Mouse (Mus musculus): Measurements from ENCODE around the gene Epm2a.

Gene Epm2a

DNA sequence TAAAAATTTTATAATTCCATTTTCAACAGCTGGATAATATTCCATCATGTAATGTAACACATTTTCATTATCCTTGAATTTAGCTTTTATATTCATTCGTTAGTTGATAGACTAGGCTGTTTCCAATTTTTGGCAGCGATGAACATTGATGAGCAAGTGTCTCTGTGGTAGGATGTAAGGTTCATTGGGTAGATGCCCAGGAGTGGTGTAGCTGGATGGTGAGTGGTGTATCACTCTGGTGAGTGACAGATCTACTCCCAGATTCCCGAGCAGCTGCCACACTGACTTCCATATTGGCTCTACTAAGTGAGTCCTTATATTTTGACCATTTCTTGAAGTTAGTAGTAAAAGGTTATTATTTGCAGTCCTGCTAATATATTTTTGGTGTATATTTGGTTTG lies 76.9 kb downstream of the Epm2a start:
- in situ Hi-C loops (cut with MboI; ENCODE audit: low sequenced_read_pairs): no loop called here

DNA sequence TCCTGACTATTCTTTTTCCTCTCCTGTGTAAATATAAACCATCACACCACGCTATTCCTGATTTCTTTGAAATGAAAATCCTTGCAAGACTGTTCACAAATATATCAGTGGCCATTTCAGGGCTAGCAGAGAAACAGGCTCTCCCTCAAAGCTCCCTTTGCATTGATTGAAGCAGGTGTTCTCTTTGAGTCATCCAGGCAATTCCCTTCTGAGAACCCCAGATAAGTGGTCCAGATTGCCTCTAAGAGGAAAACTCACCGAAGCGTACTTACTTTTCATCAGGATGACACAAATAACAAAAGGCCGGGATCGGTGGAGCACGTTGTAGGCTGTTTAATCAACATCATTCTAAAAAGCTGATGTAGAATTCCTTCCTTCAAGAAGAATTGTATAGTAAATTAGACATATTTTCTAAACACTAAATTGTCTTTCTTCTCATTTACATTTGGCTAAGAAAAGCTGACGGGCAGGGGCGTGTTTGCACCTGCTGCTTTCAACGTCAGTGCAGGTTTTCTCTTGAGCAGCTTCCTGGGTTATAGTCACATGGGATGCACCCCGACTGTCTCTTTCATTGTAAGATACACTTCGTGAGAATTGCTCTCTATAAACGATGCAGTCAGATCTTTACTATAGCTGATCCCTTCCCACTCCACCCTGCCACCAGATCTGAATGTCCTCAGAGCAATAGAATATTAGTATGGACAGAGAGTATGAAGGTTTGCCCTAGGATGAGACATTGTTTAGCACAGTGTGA lies 86.0 kb downstream of the Epm2a start:
- in situ Hi-C loops (cut with MboI; ENCODE audit: low sequenced_read_pairs): no loop called here

DNA sequence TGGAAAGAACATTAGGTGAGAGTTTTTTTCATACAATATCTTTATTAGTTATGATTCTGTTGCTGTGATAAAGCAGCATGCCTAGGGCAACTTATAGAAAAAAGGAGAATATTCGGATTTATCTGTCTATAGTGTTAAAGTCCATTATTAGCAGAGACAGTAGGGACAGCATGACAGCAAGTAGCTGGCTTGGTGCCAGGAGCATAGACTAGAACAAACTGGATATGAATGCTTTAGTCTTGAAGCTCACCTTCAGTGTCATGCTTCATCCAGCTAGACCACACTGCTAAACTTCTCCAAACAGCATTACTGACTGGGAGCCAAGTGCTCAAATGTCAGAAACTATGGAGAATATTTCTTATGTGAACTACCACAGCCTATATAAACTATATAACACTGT lies 93.8 kb downstream of the Epm2a start:
- in situ Hi-C loops (cut with MboI; ENCODE audit: low sequenced_read_pairs): no loop called here

DNA sequence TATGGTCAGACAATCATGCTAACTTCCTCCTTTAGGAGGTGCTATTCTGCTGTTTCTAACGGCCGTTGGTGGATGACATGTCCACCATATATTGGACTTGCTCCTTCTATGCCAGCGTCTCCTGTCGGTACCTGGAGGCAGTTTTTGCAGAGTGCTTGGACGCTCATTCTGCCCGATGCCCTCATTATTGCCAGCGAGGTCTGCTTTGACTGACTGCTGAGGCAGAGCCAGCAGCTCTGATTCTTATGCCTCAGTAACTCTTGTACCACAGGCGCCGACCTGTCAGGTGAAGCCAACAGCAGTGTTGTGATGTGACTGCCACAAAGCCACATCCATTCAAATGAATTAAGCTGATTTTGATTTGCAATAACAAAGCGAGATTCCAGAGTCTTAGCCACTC lies 95.3 kb downstream of the Epm2a start:
- in situ Hi-C loops (cut with MboI; ENCODE audit: low sequenced_read_pairs): no loop called here

DNA sequence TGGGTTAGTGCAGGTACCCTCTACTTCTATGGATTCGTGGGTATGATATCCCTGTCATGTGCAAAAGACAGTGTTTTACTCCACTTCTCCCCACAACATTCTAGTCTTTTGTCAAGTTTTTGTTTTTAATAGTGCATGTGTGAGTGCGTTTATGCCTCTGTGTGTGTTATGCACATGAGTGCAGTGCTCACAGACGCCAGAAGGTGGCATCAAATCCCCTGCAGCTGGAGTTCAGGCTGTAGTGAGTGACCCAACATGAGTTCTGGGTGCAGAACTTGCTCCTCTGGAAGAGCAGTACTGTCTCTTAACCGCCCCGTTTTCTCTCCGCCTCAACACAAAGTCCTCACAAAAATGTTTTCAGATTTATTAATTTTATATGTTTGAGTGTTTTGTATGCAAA lies 96.1 kb downstream of the Epm2a start:
- in situ Hi-C loops (cut with MboI; ENCODE audit: low sequenced_read_pairs): no loop called here

DNA sequence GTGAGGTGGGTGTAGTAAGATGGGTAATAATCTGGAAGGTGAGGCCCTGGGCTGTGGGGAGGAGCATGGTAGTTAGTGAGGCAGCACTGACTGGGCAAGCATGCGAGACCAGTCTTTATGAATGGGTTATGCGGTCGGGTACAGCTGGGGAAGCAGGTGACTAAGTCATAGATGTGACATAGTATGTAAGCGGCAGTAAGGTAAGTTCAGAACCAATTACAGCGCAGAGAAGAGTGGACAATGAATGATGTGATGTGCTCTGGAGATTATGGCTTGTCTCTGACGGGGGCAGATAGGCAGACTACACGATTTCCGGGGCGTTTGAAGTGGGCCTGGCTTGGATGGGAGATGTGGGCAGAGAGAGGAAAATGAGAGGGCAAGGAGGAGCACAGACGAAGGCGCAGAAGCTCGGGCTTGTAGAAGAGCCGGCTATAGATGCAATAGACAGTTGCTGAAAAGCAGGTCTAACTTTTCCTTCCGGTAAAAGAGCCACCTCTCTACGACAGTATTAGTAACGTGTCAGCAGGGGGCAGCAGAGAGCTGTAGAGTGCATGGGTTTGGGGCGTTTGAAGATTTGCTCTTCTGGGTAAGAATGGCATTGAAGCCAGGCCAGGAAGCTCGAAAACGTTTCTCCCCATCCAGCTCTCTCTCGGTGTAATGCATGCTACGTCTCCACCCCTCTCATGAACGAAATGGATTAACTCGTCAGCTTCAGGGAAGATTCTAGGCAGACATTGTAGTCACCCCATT lies 106.5 kb downstream of the Epm2a start:
- in situ Hi-C loops (cut with MboI; ENCODE audit: low sequenced_read_pairs): no loop called here

DNA sequence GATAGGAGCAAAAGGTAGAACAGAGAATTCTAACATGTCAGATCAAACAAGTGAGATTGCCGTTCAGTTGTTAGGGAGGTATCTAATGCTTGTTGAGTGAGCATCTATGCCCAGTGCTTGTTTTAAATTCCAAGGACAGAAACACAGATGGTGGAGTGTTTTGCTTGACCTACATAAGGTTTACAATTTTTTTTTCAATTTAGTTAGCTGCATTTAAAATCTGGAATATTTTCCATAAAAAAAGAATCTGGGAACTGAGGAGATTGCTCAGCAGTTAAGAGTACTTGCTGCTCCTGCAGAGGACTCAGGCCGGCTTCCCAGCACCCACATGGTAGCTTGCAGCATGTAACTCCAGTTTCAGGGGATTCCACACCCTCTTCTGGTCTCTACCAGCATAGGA lies 109.3 kb downstream of the Epm2a start:
- in situ Hi-C loops (cut with MboI; ENCODE audit: low sequenced_read_pairs): no loop called here

DNA sequence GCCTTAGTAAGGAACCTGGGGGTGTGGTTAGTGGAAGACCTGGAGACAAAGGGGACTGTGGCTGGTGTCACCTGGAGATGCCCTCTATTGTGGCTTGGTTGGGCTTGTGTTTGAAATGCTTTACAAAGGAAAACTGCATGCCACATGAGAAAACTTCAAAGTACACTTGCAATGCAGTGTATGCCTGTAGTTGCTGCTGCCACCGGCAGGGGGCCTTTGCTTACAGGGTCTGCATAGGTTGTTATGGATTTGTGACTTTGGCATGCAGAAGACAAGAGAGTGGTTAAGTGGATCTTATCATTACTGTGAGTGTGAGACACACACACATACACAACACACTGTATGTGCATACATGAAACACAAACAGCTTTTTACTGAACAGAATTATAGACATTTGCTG lies 114.2 kb downstream of the Epm2a start:
- in situ Hi-C loops (cut with MboI; ENCODE audit: low sequenced_read_pairs): no loop called here

DNA sequence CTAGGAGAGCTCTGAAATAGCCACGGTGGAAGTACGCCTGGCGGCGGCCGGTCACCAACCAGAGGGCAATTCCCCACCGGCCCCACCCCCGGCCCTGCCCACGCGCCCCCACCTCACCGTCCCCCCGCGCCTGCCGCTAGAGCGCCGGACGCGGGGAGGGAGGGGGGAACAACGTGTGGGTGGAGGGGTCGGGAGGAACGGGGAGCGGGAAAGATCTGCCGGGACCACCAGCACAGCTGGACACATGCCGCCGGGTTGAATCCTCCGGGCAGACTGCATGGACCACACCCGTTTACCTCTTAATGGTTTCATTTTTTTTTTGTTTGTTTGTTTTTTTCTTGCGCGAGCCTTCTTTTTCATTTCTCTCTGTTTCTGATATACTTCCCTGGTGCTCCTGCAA lies 148.8 kb downstream of the Epm2a start:
- in situ Hi-C loops (cut with MboI; ENCODE audit: low sequenced_read_pairs): no loop called here

All from CH12F3 (cell line).